Mouse (Mus musculus) megakaryocyte, embryonic 14.5 days (primary cell): ENCODE data around the gene Dnaic1.

ENCODE experiments used
- FLI1 ChIP-seq: IDR thresholded peaks from 2 replicates; pipeline ENCODE4 v1.6.1; 2012; ENCODE audit warnings: low read length, inconsistent platforms, mixed read lengths
- GATA1 ChIP-seq: IDR thresholded peaks from 3 replicates; pipeline ENCODE4 v1.6.1; 2012; ENCODE audit warnings: mixed read lengths, low read length, inconsistent platforms, borderline replicate concordance

- TF ChIP-seq GATA1 (no peak), FLI1 (no peak)
Measured at GRCm38 (mm10) chr4:41638828-41639213, 69.2 kb downstream of the Dnaic1 start.
